ENCODE assay signal across 7 mouse cellular contexts in genomic region chr7:19369823-19370425, GRCm38 (mm10). TPM values are rescaled to one million over a fixed set of nuclear protein-coding genes. Genes with fewer than 3 reads are reported as not detected.
DNase-seq lines count a peak whose midpoint lies in the region; ATAC-seq lines count a peak whose summit lies in the region.

No protein-coding gene starts in this region.

- WGBS in forebrain, embryonic 12.5 days, result 11% methylated on average over 46 of the region's 46 CpGs
- 11% methylated on average over 46 of the region's 46 CpGs for WGBS in hindbrain, embryonic 12.5 days

- peak overlapping the region; percentile 69 for H3K9ac ChIP-seq in forebrain, embryonic 12.5 days
- H3K9ac ChIP-seq in hindbrain, embryonic 12.5 days, result peak overlapping the region; percentile 50

- H3K4me1 ChIP-seq in forebrain, embryonic 12.5 days, result peaks cover 8% of the 10 kb centered on the region
- H3K4me1 ChIP-seq in hindbrain, embryonic 12.5 days, result peaks cover 4% of the 10 kb centered on the region; the same call in 1 of the 2 replicates

- ATAC-seq in cerebellum, adult (ENCODE audit: insufficient number of reproducible peaks, low FRiP score, low TSS enrichment), result peak; percentile 63
- ATAC-seq in forebrain, embryonic 12.5 days (ENCODE audit: low FRiP score), result peak; percentile 89
- peak; percentile 85 for ATAC-seq in hindbrain, embryonic 12.5 days (ENCODE audit: low FRiP score)

- peak; percentile 30 for DNase-seq in Muller cell, postnatal 12 days (ENCODE audit: inconsistent ontology term)
- DNase-seq in left cerebral cortex, postnatal 14 days (ENCODE audit: low spot score in 2 of 2), result peak; percentile 65 to 76
- DNase-seq in mesoderm, embryonic 11.5 days (ENCODE audit: low read depth, low spot score), result peak; percentile 57
- DNase-seq in spleen, postnatal 10 days (ENCODE audit: low spot score in 2 of 2), result peak; percentile 54 to 76

- H3K4me2 ChIP-seq in forebrain, embryonic 12.5 days, result peak overlapping the region; percentile 80
- peak overlapping the region; percentile 66 for H3K4me2 ChIP-seq in hindbrain, embryonic 12.5 days (replicated peaks)

- H3K4me3 ChIP-seq in forebrain, embryonic 12.5 days (replicated peaks), result peak overlapping the region; percentile 47
- peak overlapping the region; percentile 42 for H3K4me3 ChIP-seq in hindbrain, embryonic 12.5 days

- no peaks in the 10 kb centered on the region for H3K9me3 ChIP-seq in forebrain, embryonic 12.5 days
- no peaks in the 10 kb centered on the region for H3K9me3 ChIP-seq in hindbrain, embryonic 12.5 days (replicated peaks)

- H3K27me3 ChIP-seq in forebrain, embryonic 12.5 days, result peaks cover 18% of the 10 kb centered on the region
- peaks cover 13% of the 10 kb centered on the region for H3K27me3 ChIP-seq in hindbrain, embryonic 12.5 days

- H3K27ac ChIP-seq in forebrain, embryonic 12.5 days, result no peak overlapping the region
- no peak overlapping the region for H3K27ac ChIP-seq in hindbrain, embryonic 12.5 days

- H3K36me3 ChIP-seq in forebrain, embryonic 12.5 days (replicated peaks), result no peaks in the 10 kb centered on the region; the same call in 1 of the 2 replicates
- H3K36me3 ChIP-seq in hindbrain, embryonic 12.5 days, result no peaks in the 10 kb centered on the region

- intact Hi-C loops in left cerebral cortex, postnatal 14 days (cut with DNase I), result no loop called here

RNA-seq across cellular contexts. Expression of gene Ppp1r13l, which starts 10.4 kb away (rescaled TPM):
- 4.8 and 5.3 TPM in 2 replicates for polyA plus RNA-seq in forebrain, embryonic 12.5 days (2016; fragmentation: Nextera tagmentation; extraction: Ambion mirVana)
- 4.7 and 5.5 TPM in 2 replicates for polyA plus RNA-seq in hindbrain, embryonic 12.5 days (2016; fragmentation: Nextera tagmentation; extraction: Ambion mirVana)
- total RNA-seq in left cerebral cortex, postnatal 14 days (2021), result 1 to 10 TPM; 6.0 to 6.7 TPM

RNA-seq across cellular contexts. Expression of gene Cd3eap, which starts 10.6 kb away (rescaled TPM):
- polyA plus RNA-seq in forebrain, embryonic 12.5 days (2016; fragmentation: Nextera tagmentation; extraction: Ambion mirVana), result 24.7 and 24.8 TPM in 2 replicates
- polyA plus RNA-seq in hindbrain, embryonic 12.5 days (2016; fragmentation: Nextera tagmentation; extraction: Ambion mirVana), result 17.3 and 20.4 TPM in 2 replicates
- 10 to 100 TPM; 20.6 to 20.9 TPM for total RNA-seq in left cerebral cortex, postnatal 14 days (2021)

RNA-seq across cellular contexts. Expression of gene Ercc2, which starts 11.9 kb away (rescaled TPM):
- polyA plus RNA-seq in forebrain, embryonic 12.5 days (2016; fragmentation: Nextera tagmentation; extraction: Ambion mirVana), result 23.3 and 23.7 TPM in 2 replicates
- 21.3 and 24.6 TPM in 2 replicates for polyA plus RNA-seq in hindbrain, embryonic 12.5 days (2016; fragmentation: Nextera tagmentation; extraction: Ambion mirVana)
- 10 to 100 TPM; 32.7 to 35.5 TPM for total RNA-seq in left cerebral cortex, postnatal 14 days (2021)

RNA-seq across cellular contexts. Expression of gene Ercc1, which starts 25.3 kb away (rescaled TPM):
- polyA plus RNA-seq in forebrain, embryonic 12.5 days (2016; fragmentation: Nextera tagmentation; extraction: Ambion mirVana), result 89.7 and 100 TPM in 2 replicates
- 95.6 and 96.8 TPM in 2 replicates for polyA plus RNA-seq in hindbrain, embryonic 12.5 days (2016; fragmentation: Nextera tagmentation; extraction: Ambion mirVana)
- 10 to 100 TPM; 42.7 to 44.0 TPM for total RNA-seq in left cerebral cortex, postnatal 14 days (2021)

RNA-seq across cellular contexts. Expression of gene Klc3, which starts 34.0 kb away (rescaled TPM):
- polyA plus RNA-seq in forebrain, embryonic 12.5 days (2016; fragmentation: Nextera tagmentation; extraction: Ambion mirVana), result 2.8 and 5.4 TPM in 2 replicates
- 3.2 and 4.1 TPM in 2 replicates for polyA plus RNA-seq in hindbrain, embryonic 12.5 days (2016; fragmentation: Nextera tagmentation; extraction: Ambion mirVana)
- total RNA-seq in left cerebral cortex, postnatal 14 days (2021), result 1 to 10 TPM in 1 of 2 experiments, under 1 TPM in 1; 0.75 to 2.2 TPM
